Mouse (Mus musculus) kidney, postnatal 14 days (tissue): ENCODE results near the gene Olfr372.

ENCODE experiments used
- DNase-seq: peaks from one replicate; pipeline ENCODE4 v3.0.0; 2022; ENCODE audit warnings: mixed read lengths

Gene Olfr372

DNA sequence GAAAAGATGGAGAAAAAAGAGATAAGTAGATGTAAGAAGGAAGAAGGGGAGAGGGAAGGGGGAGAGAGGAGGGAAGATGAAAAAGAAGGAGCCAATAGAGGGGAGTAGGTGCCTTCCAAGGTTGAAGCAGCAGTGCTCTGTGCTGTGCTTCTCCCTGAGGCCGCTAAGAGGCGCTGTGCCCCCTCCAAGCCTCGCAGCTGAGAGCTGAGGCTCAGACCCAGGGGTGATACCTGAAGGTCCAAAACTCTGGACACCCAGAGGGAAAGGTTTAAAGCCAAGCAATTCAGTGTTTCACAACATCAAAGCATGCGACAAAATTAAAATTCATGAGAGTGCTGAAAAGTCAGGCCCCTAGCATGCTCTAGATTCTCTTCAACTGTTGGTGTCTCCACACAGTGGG, 64.1 kb downstream of the Olfr372 start:
- DNase-seq, result no peak

DNA sequence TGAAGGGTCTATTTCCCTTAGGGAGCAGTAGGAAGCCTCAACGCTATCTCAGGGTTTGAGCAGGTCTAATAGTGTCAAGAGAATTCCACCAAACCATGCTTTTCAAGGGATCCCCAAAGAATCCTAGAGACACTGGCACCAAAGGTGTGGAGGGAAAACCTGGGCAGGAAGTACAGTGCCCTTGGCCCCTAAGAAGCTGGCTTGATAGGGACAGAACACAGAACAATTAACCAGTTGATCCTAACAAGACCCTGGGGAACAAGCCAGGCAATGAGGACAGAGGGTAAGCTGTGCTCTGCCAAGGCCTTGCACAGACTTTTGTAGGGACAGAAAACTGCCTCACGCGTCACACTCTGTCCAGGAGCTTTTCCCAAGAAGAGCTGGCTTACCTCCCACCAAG, 65.7 kb downstream of the Olfr372 start, which contains the start of gene Olfr374:
TSS of gene Olfr374 (plus strand) at position 301 of the 400 bp plus-strand sequence.
- no peak for DNase-seq
